Mouse (Mus musculus) G1E (cell line): ENCODE measurements around the gene Rpl41.

Experiments
- CTCF ChIP-seq: IDR thresholded peaks from 2 replicates; pipeline ENCODE4 v1.5.1; 2012; ENCODE audit warnings: low read depth, low read length, inconsistent platforms, mixed read lengths
- GATA1 ChIP-seq: IDR thresholded peaks from 2 replicates; pipeline ENCODE4 v1.6.1; 2012; ENCODE audit warnings: borderline replicate concordance, low read length, inconsistent platforms, mixed read lengths
- GATA2 ChIP-seq: IDR thresholded peaks from 2 replicates; pipeline ENCODE4 v1.6.1; 2012; ENCODE audit warnings: low read depth, low read length, inconsistent platforms, borderline replicate concordance
- POLR2AphosphoS5 ChIP-seq: IDR thresholded peaks from 2 replicates; pipeline ENCODE4 v1.6.1; 2012; ENCODE audit warnings: low read depth, low read length, inconsistent platforms; ENCODE audit not compliant: insufficient replicate concordance
- TAL1 ChIP-seq: conservative IDR thresholded peaks from 2 replicates; pipeline ENCODE4 v1.6.1; 2012; ENCODE audit warnings: low read depth, low read length, inconsistent platforms, mixed read lengths

DNA sequence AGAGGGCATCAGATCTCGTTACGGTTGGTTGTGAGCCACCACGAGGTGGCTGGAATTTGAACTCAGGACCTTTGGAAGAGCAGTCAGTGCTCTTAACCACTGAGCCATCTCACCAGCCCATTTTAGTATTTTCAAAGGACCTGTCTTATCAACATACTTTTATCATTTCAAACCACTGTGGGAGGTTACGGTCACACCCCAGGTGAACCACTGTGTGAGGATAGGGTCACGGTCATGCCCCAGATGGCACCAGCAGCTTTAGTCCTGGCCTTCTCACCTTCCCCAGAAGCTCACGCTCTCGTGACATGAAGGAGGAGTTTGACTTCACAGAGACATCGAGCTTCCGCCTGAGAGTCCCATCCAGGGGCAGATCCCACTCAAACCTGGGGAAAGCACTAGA lies 37.9 kb downstream of the Rpl41 start:
- TF ChIP-seq CTCF (no peak), POLR2AphosphoS5 (no peak), TAL1 (no peak), GATA1 (no peak), GATA2 (no peak)
